In the genomic region with DNA sequence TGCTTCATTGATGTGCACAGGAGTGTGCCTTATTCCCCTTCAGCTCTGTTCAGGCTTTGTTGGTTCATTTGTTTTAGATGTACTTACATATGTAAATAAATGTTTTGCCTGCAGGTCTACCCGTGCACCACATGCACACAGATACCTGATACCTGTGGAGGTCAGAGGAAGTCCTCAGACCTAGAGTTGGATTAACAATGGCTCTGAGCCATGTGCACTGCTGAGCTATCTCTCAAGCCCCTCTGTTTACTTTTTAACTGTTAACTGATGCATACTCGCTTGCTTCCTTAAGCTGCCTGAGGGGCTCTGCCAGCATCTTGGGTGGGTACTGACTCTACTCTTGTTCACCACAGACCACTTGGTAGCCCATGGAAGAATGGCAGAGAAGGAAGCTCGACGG, we compare ENCODE assay signal across 10 mouse cellular contexts.
"Had no signal": no experiment of that assay in that cellular context is flagged by ENCODE, and none has a peak within 500 bp of the region (broad histone marks: within the 10 kb centered on the region; RNA-seq: fewer than 3 reads in every experiment).

No protein-coding gene starts in this region.

- H3K4me3 ChIP-seq: limb, embryonic 12.5 days; midbrain, embryonic 12.5 days; neural tube, embryonic 13.5 days had no signal

- H3K27ac ChIP-seq: limb, embryonic 12.5 days; liver, embryonic 14.5 days; midbrain, embryonic 12.5 days; neural tube, embryonic 13.5 days had no signal

- H3K27me3 ChIP-seq: limb, embryonic 12.5 days; midbrain, embryonic 12.5 days; neural tube, embryonic 13.5 days had no signal

- H3K9me3 ChIP-seq: limb, embryonic 12.5 days; midbrain, embryonic 12.5 days; neural tube, embryonic 13.5 days had no signal

- H3K4me2 ChIP-seq: limb, embryonic 12.5 days; midbrain, embryonic 12.5 days; neural tube, embryonic 13.5 days had no signal

- H3K9ac ChIP-seq: limb, embryonic 12.5 days; liver, embryonic 14.5 days; midbrain, embryonic 12.5 days; neural tube, embryonic 13.5 days had no signal

- DNase-seq: kidney, adult 8-10 months; kidney, postnatal 25 days; lung, adult 2 months; right cerebral cortex, postnatal 14 days had no signal

- ATAC-seq: intestine, postnatal 0 days; midbrain, embryonic 16.5 days had no signal
